Mouse (Mus musculus) ovary, postnatal 10 days (tissue): ENCODE data around the gene Lyg2.
A peak's percentile ranks its signal among the peaks of the same experiment; 100 is the strongest.

Source experiments
- DNase-seq: peaks from one replicate; pipeline ENCODE4 v3.0.0; 2022; ENCODE audit warnings: low spot score

Lyg2 gene

DNA sequence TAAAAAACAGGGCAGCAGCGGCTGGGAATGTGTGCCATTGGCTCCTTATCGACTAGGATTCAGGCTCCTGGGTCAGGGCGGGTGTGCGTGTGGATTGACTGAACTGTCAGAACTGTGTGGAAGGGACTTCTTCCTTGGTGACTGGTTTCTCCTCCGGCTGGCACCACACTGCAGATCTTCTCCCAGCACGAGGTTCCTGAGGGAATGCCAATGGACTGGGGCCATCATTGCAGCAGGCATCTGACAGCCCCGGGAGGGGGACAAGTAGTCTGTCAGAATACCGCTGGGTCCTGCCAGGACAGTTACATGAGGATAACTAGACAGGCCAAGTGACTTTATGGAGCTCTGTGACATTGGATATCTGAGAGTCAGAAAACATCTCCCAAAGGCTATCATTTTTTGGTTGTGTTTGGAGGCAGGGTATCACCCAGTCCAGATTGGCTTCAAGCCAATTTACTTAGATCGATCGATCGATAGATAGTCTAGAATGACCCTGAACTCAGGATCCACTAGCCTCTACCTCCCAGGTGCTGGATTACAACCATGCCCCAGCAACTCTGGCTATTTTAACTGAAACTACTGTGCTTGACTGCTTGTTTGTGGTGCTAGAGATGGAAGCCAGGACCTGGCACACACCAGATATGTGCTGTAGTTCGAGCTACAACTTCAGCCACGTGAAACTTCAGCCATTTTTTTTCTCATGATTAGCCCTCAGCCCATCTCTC lies 38.4 kb downstream of the Lyg2 start:
- DNase-seq, result no peak

- no peak for DNase-seq
Measured at GRCm38 (mm10) chr1:37873157-37873556, 43.1 kb downstream of the Lyg2 start.

- DNase-seq, result peak; percentile 46
Measured at GRCm38 (mm10) chr1:37872131-37873067, 43.9 kb downstream of the Lyg2 start.

DNA sequence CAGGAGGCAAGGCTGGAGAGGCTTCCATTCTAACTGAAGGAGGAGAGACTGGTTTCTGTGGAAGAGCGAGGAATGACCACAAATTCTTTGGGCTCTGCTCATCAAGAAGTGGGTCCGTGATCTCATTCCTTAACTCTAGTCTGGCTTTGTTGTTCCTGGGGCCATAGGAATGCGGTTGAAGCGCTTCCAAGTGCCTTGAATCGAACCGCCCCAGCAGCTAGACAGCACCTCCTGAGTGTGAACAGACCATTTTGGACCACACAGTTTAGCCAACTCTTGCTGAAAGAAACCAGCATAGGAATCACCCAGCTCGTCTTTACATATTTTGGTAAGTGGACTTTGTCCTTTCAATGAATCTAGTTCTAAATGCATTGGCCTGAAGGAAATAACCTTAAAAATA lies 44.6 kb downstream of the Lyg2 start, which contains the start of gene Lipt1:
TSS of gene Lipt1 (plus strand) at position 35 of the 400 bp plus-strand sequence.
- no peak for DNase-seq

GRCm38 (mm10) chr1:37869362-37869761 lies 46.9 kb downstream of the Lyg2 start:
- DNase-seq, result no peak

- DNase-seq, result no peak
Measured at GRCm38 (mm10) chr1:37868640-37869039, 47.7 kb downstream of the Lyg2 start.

DNA sequence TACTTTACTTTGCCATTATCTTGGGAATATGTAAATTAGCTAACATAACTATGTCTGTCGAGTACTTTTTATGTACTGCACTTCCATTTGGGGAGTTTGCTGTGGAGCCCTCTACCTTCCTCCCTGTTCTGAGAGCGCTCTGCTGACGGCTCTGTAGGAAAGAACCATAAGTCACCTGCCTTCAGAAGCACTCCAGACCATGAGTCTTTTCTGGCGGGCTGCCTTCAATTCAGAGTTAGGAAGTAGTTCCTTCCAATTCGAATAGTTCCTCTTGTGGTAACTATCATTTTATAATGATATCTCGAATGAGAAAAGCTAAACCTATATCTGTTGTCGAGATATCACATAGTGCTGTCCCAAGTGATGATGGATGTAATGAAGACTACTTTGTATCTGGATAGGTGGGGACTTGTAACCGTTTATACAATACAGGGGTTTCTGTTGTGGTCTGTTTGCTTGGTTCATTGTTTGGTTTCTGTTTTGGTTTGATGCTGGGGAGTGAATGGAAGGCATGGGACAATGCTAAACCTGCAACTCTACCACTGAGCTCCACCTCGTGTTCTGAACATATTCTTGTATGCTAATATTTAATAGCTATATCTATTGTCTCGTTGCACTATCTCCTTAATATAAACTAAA lies 48.5 kb downstream of the Lyg2 start:
- DNase-seq, result no peak

DNA sequence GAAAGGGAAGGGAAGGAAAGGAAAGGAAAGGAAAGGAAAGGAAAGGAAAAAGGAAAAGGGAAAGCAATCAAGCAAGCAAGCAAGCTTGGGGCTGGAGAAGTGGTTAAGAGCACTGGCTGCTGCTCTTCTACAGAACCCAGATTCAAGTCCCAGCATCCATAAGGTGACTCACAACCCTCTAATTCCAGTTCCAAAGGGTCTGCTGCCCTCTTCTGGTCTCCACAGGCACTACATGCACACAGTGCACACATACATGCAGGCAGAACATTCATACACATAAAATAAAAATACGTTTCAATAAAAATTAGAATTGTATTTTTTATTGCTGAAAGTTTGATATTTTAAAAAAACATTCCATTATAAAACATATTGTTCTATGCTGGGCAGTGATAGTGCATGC lies 49.2 kb downstream of the Lyg2 start:
- no peak for DNase-seq

DNA sequence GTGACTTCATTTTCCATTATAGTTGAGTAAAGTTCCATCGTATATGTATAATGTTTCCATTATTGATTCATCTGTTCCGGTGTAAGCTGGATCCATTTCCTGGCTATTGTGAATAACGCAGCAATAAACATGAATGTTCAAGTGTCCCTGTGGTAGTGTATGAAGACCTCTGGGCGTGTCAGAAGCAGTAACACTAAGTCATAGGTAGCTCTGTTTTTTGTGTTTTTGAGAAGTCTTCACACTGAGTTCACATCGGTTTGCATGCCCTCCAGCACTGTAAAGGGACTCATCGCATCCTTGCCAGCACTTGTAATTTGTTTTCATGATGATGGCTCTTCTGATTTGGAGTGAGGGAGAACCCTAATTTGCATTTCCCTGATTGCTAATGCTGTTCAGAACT lies 50.0 kb downstream of the Lyg2 start, which contains the start of gene Tsga10:
TSS of gene Tsga10 (minus strand) at position 144 of the 400 bp plus-strand sequence.
- no peak for DNase-seq

DNA sequence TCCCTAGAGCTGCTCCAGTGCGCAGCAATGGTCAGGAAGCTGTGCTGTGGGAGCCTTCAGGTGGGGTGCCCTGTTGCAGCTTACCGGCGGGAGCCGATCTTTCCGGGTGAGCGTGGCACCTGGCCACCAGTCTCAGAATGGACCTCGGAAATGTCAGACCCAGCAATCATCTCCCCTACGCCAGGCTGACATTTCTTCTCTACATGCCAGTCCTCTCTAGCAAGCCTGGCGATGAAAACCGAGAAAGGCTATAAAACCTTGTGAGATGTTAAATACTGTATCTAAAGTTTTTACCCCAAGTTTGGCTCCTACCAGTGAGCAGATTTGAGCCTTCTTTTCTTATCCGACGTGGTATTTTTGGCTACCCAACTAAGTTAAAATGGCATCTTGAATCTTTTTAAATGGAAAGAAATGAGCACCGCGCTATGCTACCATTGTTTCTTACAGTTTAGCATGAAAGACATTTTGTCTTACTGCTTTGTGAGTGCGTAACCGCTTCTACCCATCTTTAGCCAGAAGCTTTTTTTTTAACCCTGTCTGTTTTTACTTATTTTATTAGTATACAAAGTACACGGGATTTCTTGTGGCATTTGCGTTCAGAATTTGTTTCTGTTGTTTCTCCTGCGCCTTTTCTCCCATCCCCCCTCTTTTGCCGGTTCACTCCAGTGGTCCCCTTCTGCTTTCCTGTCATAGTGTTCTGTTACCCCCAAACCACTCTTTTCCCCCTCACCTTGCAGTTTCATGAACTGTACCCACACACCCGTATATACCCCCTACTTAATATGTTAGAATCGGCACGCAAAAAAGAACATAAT lies 50.7 kb downstream of the Lyg2 start:
- DNase-seq, result no peak

DNA sequence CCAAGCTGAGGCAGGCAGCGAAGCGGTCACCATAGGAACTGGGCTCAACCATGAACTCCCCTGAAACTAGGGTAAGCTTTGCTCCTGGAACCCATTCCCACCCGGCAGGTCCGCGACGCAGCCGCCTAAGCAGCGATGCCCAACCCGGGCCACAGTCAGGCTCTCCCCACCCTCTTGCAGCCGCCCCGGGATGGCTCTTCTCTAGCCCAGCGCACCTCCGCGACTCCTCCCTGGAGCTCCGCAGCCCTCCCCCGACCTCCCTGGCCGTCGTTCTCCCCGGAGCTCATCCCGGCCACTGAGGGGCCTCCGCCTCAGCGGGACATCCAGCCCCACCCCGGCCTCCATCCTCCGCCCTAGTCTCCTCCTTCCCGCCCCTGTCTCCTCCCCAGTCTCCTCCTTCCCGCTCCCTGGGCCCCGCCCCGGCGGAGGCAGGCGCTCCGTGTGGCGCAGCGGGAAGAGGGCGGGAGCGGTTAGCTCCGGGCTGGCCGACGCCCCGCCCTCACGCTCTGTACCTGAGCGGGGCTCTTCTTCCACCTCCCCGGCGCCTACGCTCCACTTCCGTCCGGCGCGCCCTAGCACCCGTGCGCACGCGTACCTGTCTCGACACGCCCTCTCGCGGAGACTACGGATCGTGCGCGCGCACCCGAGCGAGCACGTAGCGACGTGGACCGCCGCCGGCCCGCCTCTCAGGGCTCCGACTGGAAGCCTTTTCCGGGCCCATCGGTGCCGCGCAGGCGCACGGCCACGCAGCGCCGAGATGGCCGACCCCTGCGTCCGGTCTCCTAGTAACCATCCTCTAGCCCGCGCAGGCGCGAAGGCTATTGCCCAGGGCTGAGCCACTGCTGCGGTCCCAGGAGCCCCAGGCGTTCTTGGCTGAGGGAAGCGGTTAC lies 51.5 kb downstream of the Lyg2 start:
- DNase-seq, result peak; percentile 98
